Mouse (Mus musculus): ENCODE measurements around the gene Nek7. TPM values are rescaled to one million over a fixed set of nuclear protein-coding genes. Genes with fewer than 3 reads are reported as not detected.
A peak's percentile ranks its signal among the peaks of the same experiment; 100 is the strongest.

The Nek7 gene
- total RNA-seq, 1 experiment from 2014 or later: 58.0 TPM

DNA sequence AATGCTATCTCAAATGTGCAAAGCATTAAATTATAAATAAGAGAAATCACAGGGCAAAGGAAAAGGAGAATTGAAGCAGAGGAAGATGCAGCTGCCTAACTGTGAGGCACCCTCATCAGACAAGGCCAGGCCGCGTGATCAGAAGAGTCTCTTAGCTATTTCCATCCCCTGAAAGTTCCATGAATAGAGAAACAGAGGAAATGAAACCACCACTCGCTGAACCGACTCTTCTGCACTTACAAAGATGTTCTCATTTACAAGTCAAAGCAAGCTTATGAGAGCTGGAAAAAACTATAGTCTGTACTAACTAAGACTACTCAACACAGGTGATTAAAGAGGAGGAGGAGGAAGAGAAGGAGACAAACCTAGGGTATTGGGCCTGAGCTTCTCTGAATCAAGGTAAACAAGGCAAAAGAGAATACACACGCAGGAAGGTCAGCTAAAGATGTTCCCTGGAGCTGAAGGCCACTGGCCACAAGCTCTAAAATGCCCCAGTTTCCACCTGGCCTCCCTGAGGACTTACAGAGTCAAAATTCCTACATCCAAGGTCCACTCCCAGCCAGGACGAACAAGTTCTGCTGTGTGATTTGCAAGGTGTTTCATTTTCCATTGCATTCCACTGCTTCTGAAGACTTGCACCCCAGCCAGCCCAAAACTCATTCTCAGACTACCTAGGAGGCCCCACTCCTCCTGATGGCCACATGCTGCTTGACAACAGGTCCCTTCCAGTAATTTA is 5.2 kb downstream of the Nek7 start:
- peak; percentile 52 for ATAC-seq (ENCODE audit: extremely low read depth, insufficient number of reproducible peaks, low FRiP score, poor library complexity, severe bottlenecking)

DNA sequence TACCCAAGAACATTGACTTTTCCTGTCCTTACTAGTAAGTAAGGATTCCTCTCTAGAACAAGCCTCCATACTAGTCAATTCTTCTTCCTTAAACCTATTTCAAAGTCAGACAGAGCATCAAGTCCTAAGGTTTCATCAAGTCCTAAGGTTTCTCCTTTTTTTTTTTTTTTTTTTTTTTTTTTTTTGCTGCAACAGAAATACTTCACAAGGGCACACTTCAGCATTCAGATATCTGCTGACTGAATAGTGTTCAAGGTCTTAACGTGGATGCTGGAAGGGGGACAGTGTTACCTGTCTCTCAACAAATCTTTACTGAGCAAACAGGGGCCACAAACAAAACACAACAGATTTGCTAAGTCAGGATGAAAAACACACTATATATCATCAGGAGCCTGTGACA is 7.8 kb downstream of the Nek7 start:
- no peak for ATAC-seq (ENCODE audit: extremely low read depth, insufficient number of reproducible peaks, low FRiP score, poor library complexity, severe bottlenecking)

GRCm38 (mm10) chr1:138609176-138609575 is 10.8 kb downstream of the Nek7 start:
- no peak for ATAC-seq (ENCODE audit: extremely low read depth, insufficient number of reproducible peaks, low FRiP score, poor library complexity, severe bottlenecking)

DNA sequence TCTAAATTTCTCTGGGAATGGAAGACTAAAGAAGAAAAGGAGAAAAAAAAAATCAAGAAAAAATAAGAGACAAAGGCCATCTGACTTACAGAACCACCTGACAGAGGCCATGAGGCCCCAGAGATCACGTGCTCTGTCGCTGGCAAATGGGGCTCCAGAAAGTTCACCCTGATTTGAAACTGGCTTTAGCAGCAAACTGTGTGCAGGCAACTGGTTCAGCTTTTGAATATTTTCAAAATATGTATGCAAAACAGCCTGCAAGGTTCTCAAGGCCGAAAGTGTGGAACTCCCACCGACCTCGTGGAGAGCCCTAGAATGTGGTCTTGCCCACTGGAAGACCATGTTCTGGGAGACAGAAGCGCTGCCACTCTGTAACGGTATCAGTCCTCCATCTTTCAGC is 11.6 kb downstream of the Nek7 start:
- ATAC-seq (ENCODE audit: extremely low read depth, insufficient number of reproducible peaks, low FRiP score, poor library complexity, severe bottlenecking): no peak

- ATAC-seq (ENCODE audit: extremely low read depth, insufficient number of reproducible peaks, low FRiP score, poor library complexity, severe bottlenecking): no peak
Observed at GRCm38 (mm10) chr1:138607862-138608261, 12.1 kb downstream of the Nek7 start.

- ATAC-seq (ENCODE audit: extremely low read depth, insufficient number of reproducible peaks, low FRiP score, poor library complexity, severe bottlenecking): no peak
Observed at GRCm38 (mm10) chr1:138606771-138607170, 13.2 kb downstream of the Nek7 start.

GRCm38 (mm10) chr1:138604736-138605135 is 15.2 kb downstream of the Nek7 start:
- ATAC-seq (ENCODE audit: extremely low read depth, insufficient number of reproducible peaks, low FRiP score, poor library complexity, severe bottlenecking): no peak

DNA sequence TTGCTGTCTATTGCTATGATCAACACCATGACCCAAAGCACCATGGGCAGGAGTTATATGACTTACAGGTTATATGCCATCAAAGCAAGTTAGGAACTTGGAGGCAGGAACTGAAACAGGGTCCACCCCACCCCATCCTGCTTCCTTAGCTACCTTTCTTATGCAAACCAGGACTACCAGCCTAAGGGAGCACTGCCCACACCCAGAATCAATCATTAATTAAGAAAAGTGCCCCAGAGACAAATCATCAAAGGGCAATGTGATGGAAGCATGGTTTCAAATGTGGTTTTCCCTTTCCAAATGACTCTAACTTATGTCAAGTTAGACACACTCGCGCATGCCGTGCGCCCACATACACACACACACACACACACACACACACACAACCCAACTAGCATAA is 16.0 kb downstream of the Nek7 start:
- no peak for ATAC-seq (ENCODE audit: extremely low read depth, insufficient number of reproducible peaks, low FRiP score, poor library complexity, severe bottlenecking)

DNA sequence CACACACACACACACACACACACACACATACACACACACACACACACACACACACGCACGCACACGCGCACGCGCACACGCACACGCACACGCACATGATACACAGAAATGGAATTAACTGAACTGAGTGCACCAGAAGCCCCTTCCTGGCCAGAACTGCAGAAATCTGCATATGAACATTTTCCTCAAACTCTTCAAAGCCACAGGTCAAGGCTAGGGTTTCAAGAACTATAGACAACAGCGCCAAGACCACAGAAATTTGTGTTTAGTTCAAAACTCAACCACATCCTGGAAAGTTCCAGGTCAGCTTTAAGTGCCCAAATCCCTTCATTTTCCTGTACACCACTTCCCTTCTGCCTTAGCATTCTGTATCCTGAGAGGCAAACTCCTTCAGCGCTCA is 21.9 kb downstream of the Nek7 start:
- no peak for ATAC-seq (ENCODE audit: extremely low read depth, insufficient number of reproducible peaks, low FRiP score, poor library complexity, severe bottlenecking)

- no peak for ATAC-seq (ENCODE audit: extremely low read depth, insufficient number of reproducible peaks, low FRiP score, poor library complexity, severe bottlenecking)
Observed at GRCm38 (mm10) chr1:138596127-138596706, 23.7 kb downstream of the Nek7 start.

GRCm38 (mm10) chr1:138594910-138595309 is 25.0 kb downstream of the Nek7 start:
- ATAC-seq (ENCODE audit: extremely low read depth, insufficient number of reproducible peaks, low FRiP score, poor library complexity, severe bottlenecking): no peak

DNA sequence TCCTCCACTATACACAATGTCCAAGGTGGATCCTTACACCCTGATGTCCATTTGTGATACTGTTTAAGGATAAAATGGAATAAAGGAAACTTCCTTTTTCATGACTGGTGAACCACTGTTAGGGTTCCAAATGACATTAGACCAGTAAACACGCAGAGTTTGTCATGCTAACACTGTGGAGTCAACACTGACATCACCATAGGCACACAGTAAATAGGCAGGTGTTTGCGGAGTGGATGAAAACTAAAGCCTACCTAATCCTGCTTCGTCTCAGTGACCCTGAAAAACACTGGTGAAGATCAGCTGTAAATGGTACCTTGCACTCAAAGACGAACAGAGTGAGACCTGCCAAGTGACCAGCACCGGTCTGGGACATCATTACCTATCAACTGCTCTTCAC is 26.0 kb downstream of the Nek7 start:
- ATAC-seq (ENCODE audit: extremely low read depth, insufficient number of reproducible peaks, low FRiP score, poor library complexity, severe bottlenecking): no peak

DNA sequence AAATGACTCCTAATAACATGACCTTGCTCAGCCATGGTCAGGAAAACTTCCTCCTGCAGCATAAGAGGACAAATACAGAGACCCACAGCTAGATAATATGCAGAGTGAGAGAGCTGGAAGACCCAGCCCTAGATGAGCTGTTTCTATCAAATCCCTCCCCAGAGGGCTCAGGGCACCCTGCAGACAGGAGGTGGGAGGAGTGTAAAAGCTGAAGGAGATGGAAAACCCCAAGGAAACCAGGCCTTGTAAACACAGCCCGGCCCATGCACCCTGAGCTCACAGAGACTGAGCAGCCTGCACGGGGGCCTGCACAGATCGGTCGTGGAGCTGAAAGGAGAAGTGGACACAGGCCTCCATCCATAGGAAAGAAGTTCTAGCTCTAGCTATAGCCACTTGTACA is 27.5 kb downstream of the Nek7 start:
- no peak for ATAC-seq (ENCODE audit: extremely low read depth, insufficient number of reproducible peaks, low FRiP score, poor library complexity, severe bottlenecking)

- ATAC-seq (ENCODE audit: extremely low read depth, insufficient number of reproducible peaks, low FRiP score, poor library complexity, severe bottlenecking): no peak
Observed at GRCm38 (mm10) chr1:138590451-138591022, 29.4 kb downstream of the Nek7 start.

DNA sequence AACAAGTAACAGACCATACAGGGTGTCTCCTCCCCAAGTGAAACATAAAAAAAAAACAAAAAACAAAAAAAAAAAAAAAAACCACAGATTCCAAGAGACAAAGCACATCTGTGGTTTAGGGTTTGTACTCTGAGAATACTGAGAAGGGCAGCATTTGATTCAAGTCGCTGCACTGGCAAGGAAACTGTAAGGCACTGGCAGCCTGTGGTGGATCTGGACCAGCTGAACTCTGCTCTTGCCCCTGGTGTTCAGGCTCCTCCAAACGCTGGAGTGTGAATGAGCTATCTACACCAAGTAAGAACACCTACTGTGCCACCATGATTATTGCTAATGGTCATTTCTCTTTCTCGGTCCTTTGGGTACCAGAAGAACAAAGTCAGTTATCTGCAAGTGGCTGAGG is 30.8 kb downstream of the Nek7 start:
- no peak for ATAC-seq (ENCODE audit: extremely low read depth, insufficient number of reproducible peaks, low FRiP score, poor library complexity, severe bottlenecking)

DNA sequence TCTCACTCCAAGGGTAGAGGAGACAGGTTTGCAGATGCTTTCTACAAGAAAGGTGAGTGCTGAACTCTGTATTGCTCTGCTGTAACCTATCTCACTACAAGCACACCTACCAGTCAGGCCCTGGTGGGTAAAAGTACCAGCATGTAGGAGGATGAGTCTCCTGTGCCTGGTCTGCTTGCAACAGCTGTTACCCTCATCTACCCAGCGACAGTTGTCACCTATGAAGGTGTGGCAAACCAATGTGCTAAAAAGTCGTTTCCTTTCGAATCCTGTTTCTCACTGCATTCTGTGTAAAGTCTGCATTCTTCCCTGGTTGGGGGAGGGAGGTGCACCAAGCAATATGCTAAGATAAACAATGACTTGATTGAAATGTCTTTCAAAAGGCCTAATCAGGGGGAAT is 32.1 kb downstream of the Nek7 start:
- ATAC-seq (ENCODE audit: extremely low read depth, insufficient number of reproducible peaks, low FRiP score, poor library complexity, severe bottlenecking): no peak

- no peak for ATAC-seq (ENCODE audit: extremely low read depth, insufficient number of reproducible peaks, low FRiP score, poor library complexity, severe bottlenecking)
Observed at GRCm38 (mm10) chr1:138586891-138587290, 33.0 kb downstream of the Nek7 start.

- ATAC-seq (ENCODE audit: extremely low read depth, insufficient number of reproducible peaks, low FRiP score, poor library complexity, severe bottlenecking): no peak
Observed at GRCm38 (mm10) chr1:138584423-138585013, 35.4 kb downstream of the Nek7 start.

- no peak for ATAC-seq (ENCODE audit: extremely low read depth, insufficient number of reproducible peaks, low FRiP score, poor library complexity, severe bottlenecking)
Observed at GRCm38 (mm10) chr1:138582225-138582624, 37.7 kb downstream of the Nek7 start.

- no peak for ATAC-seq (ENCODE audit: extremely low read depth, insufficient number of reproducible peaks, low FRiP score, poor library complexity, severe bottlenecking)
Observed at GRCm38 (mm10) chr1:138579822-138580492, 40.0 kb downstream of the Nek7 start.
